Mouse (Mus musculus) MEL (cell line): ENCODE results near the gene Magel2. TPM values are rescaled to one million over a fixed set of nuclear protein-coding genes. Genes with fewer than 3 reads are reported as not detected.

Source experiments
- DNase-seq: peaks from one replicate; pipeline ENCODE4 v3.0.0; 2011; ENCODE audit warnings: low read depth, low spot score
- H3K27ac ChIP-seq: 2 replicates; pipeline ENCODE4 v1.5.1; 2012; ENCODE audit warnings: low read depth, mild to moderate bottlenecking, control low read depth, low read length, moderate library complexity; ENCODE audit not compliant: control insufficient read depth
- H3K27me3 ChIP-seq, 2 experiments: fragments of 150-350 bp in 1 of 2; sonication (generic) in 1 of 2; 2 replicates each; pipeline ENCODE4 v1.6.1; 2012; ENCODE audit warnings: low read length in 2 of 2, mild to moderate bottlenecking in 2 of 2, improper control_type of control experiment in 1 of 2, moderate library complexity in 1 of 2; ENCODE audit not compliant: insufficient read depth in 2 of 2, control insufficient read depth in 1 of 2
- H3K36me3 ChIP-seq, 2 experiments: 2 replicates each; pipeline ENCODE4 v1.6.1; 2012 to 2014; ENCODE audit warnings: low read length in 2 of 2, improper control_type of control experiment in 1 of 2, inconsistent platforms in 1 of 2, mild to moderate bottlenecking in 1 of 2; ENCODE audit not compliant: insufficient read depth in 2 of 2, control insufficient read depth in 1 of 2
- H3K4me1 ChIP-seq, 2 experiments: fragments of 150-350 bp in 1 of 2; sonication (generic) in 1 of 2; 2 replicates each; pipeline ENCODE4 v1.6.1; 2012; ENCODE audit warnings: low read length in 2 of 2, improper control_type of control experiment in 1 of 2, mild to moderate bottlenecking in 1 of 2; ENCODE audit not compliant: insufficient read depth in 2 of 2, control insufficient read depth in 1 of 2
- H3K4me3 ChIP-seq, 2 experiments: fragments of 150-350 bp in 1 of 2; sonication (generic) in 1 of 2; 2 replicates each; pipeline ENCODE4 v1.5.1; 2012; ENCODE audit warnings: low read depth in 2 of 2, low read length in 2 of 2, mild to moderate bottlenecking in 2 of 2, moderate library complexity in 2 of 2, control low read depth in 1 of 2, improper control_type of control experiment in 1 of 2; ENCODE audit not compliant: control insufficient read depth in 1 of 2, insufficient read depth in 1 of 2
- H3K79me2 ChIP-seq: 2 replicates; pipeline ENCODE4 v1.6.1; 2012; ENCODE audit warnings: mild to moderate bottlenecking, low read length, moderate library complexity; ENCODE audit not compliant: control insufficient read depth, poor library complexity, insufficient read depth
- H3K9ac ChIP-seq: 2 replicates; pipeline ENCODE4 v1.6.1; 2012; ENCODE audit warnings: low read depth, mild to moderate bottlenecking, control low read depth, low read length, moderate library complexity; ENCODE audit not compliant: control insufficient read depth, poor library complexity, severe bottlenecking
- H3K9me3 ChIP-seq: fragments of 150-350 bp; sonication (generic); replicated peaks from 2 replicates; pipeline ENCODE4 v1.6.1; 2012; ENCODE audit warnings: mild to moderate bottlenecking, low read length, improper control_type of control experiment, moderate library complexity; ENCODE audit not compliant: insufficient read depth
- BHLHE40 ChIP-seq: IDR thresholded peaks from 2 replicates; pipeline ENCODE4 v1.6.1; 2012; ENCODE audit warnings: low read depth, mild to moderate bottlenecking, inconsistent platforms, low read length, improper control_type of control experiment, borderline replicate concordance
- CHD1 ChIP-seq: IDR thresholded peaks from 2 replicates; pipeline ENCODE4 v1.6.1; 2012; ENCODE audit warnings: low read depth, mild to moderate bottlenecking, inconsistent platforms, low read length, improper control_type of control experiment
- CTCF ChIP-seq, 3 experiments: IDR thresholded peaks in 2 of 3; conservative IDR thresholded peaks in 1 of 3; 2 replicates each; pipeline ENCODE4 v1.5.1; 2011 to 2012; ENCODE audit warnings: low read length in 3 of 3, low read depth in 2 of 3, mild to moderate bottlenecking in 2 of 3, improper control_type of control experiment in 1 of 3, inconsistent platforms in 1 of 3, mixed read lengths in 1 of 3, moderate library complexity in 1 of 3; ENCODE audit not compliant: control insufficient read depth in 1 of 3, insufficient read depth in 1 of 3, poor library complexity in 1 of 3, severe bottlenecking in 1 of 3
- ETS1 ChIP-seq: IDR thresholded peaks from 2 replicates; pipeline ENCODE4 v1.6.1; 2012; ENCODE audit warnings: low read depth, mild to moderate bottlenecking, inconsistent platforms, low read length, improper control_type of control experiment, moderate library complexity
- GATA1 ChIP-seq: IDR thresholded peaks from 2 replicates; pipeline ENCODE4 v1.6.1; 2011; ENCODE audit warnings: low read depth, low read length, improper control_type of control experiment
- JUND ChIP-seq: IDR thresholded peaks from 2 replicates; pipeline ENCODE4 v1.6.1; 2011; ENCODE audit warnings: low read depth, mild to moderate bottlenecking, improper control_type of control experiment, low read length
- KAT2A ChIP-seq: conservative IDR thresholded peaks from 2 replicates; pipeline ENCODE4 v1.6.1; 2012; ENCODE audit warnings: low read depth, low read length, improper control_type of control experiment, inconsistent platforms
- MAFK ChIP-seq: IDR thresholded peaks from 2 replicates; pipeline ENCODE4 v1.6.1; 2011; ENCODE audit warnings: low read depth, mild to moderate bottlenecking, low read length, improper control_type of control experiment, borderline replicate concordance
- MAZ ChIP-seq: IDR thresholded peaks from 2 replicates; pipeline ENCODE4 v1.6.1; 2012; ENCODE audit warnings: low read depth, mild to moderate bottlenecking, inconsistent platforms, low read length, improper control_type of control experiment
- MXI1 ChIP-seq: IDR thresholded peaks from 2 replicates; pipeline ENCODE4 v1.6.1; 2011; ENCODE audit warnings: mild to moderate bottlenecking, low read depth, low read length, improper control_type of control experiment
- MYB ChIP-seq: IDR thresholded peaks from 2 replicates; pipeline ENCODE4 v1.6.1; 2011; ENCODE audit warnings: mild to moderate bottlenecking, low read depth, low read length, improper control_type of control experiment
- NELFE ChIP-seq: IDR thresholded peaks from 2 replicates; pipeline ENCODE4 v1.6.1; 2011; ENCODE audit warnings: low read depth, low read length, improper control_type of control experiment
- RAD21 ChIP-seq: IDR thresholded peaks from 2 replicates; pipeline ENCODE4 v1.6.1; 2011; ENCODE audit warnings: mild to moderate bottlenecking, low read depth, low read length, improper control_type of control experiment
- SMC3 ChIP-seq: IDR thresholded peaks from 2 replicates; pipeline ENCODE4 v1.6.1; 2011; ENCODE audit warnings: low read depth, low read length, improper control_type of control experiment
- TAL1 ChIP-seq: IDR thresholded peaks from 2 replicates; pipeline ENCODE4 v1.6.1; 2012; ENCODE audit warnings: mild to moderate bottlenecking, inconsistent platforms, low read length, moderate library complexity, mixed read lengths
- UBTF ChIP-seq: IDR thresholded peaks from 2 replicates; pipeline ENCODE4 v1.6.1; 2012; ENCODE audit warnings: low read depth, mild to moderate bottlenecking, inconsistent platforms, low read length, improper control_type of control experiment, moderate library complexity, borderline replicate concordance; ENCODE audit not compliant: insufficient read depth
- USF1 ChIP-seq: IDR thresholded peaks from 2 replicates; pipeline ENCODE4 v1.6.1; 2014; ENCODE audit warnings: low read depth, mild to moderate bottlenecking, inconsistent platforms, low read length, improper control_type of control experiment, moderate library complexity
- ZMIZ1 ChIP-seq: IDR thresholded peaks from 2 replicates; pipeline ENCODE4 v1.6.1; 2012; ENCODE audit warnings: low read depth, mild to moderate bottlenecking, inconsistent platforms, low read length, improper control_type of control experiment, moderate library complexity
- ZNF384 ChIP-seq: IDR thresholded peaks from 2 replicates; pipeline ENCODE4 v1.6.1; 2012; ENCODE audit warnings: low read depth, mild to moderate bottlenecking, inconsistent platforms, low read length, improper control_type of control experiment
- polyA plus RNA-seq, 2 experiments: library from polyadenylated mRNA; stranded (reverse) in 1 of 2; unstranded in 1 of 2; fragments of >175 nt in 1 of 2; fragments of >200 nt in 1 of 2; gene quantifications; 2 replicates each; pipeline versions ENCODE4 v1.2.1 to v1.2.4; 2012; ENCODE audit warnings: low replicate concordance in 2 of 2, low read depth in 1 of 2; ENCODE audit not compliant: insufficient read length in 2 of 2, insufficient read depth in 1 of 2, missing spikeins in 1 of 2
- total RNA-seq: library from RNA; depleted of rRNA; stranded (reverse); fragments of 300-350 nt; gene quantifications from 2 replicates; pipeline ENCODE4 v1.2.3, GENCODE M21; 2012

Gene Magel2
- total and polyA plus RNA-seq, 3 experiments = not detected

GRCm38 (mm10) chr7:62406573-62407050 lies 29.8 kb downstream of the Magel2 start:
- Histone ChIP-seq H3K36me3 (no peaks in the 10 kb centered on the region), H3K4me1 (no peaks in the 10 kb centered on the region), H3K4me3 (no peak overlapping the region), H3K9me3 (no peaks in the 10 kb centered on the region), H3K27me3 (no peaks in the 10 kb centered on the region), H3K79me2 (no peaks in the 10 kb centered on the region), H3K27ac (no peak overlapping the region), H3K9ac (no peak overlapping the region)
- no peak for DNase-seq
- TF ChIP-seq ZNF384 (no peak), UBTF (no peak), MAFK (no peak), NELFE (no peak), JUND (no peak), ZMIZ1 (no peak), RAD21 (no peak), MYB (no peak), ETS1 (no peak), BHLHE40 (no peak), CTCF (IDR thresholded peaks at IDR 0.05 in 2 of 3, conservative IDR thresholded peaks at IDR 0.05 in 1 of 3; ENCODE audit: control insufficient read depth in 1 of 3, insufficient read depth in 1 of 3, low read depth in 2 of 3, low read length in 3 of 3, poor library complexity in 1 of 3, severe bottlenecking in 1 of 3) (no peak), GATA1 (no peak), MAZ (no peak), SMC3 (no peak), USF1 (no peak), CHD1 (no peak)

GRCm38 (mm10) chr7:62407803-62408202 lies 31.0 kb downstream of the Magel2 start:
- Histone ChIP-seq H3K27me3 (no peaks in the 10 kb centered on the region), H3K27ac (no peak overlapping the region), H3K4me1 (no peaks in the 10 kb centered on the region), H3K79me2 (no peaks in the 10 kb centered on the region), H3K4me3 (no peak overlapping the region), H3K9me3 (no peaks in the 10 kb centered on the region), H3K36me3 (no peaks in the 10 kb centered on the region), H3K9ac (no peak overlapping the region)
- no peak for TF ChIP-seq MXI1
- no peak for TF ChIP-seq GATA1
- no peak for TF ChIP-seq TAL1
- TF ChIP-seq KAT2A = no peak
- TF ChIP-seq CHD1 = no peak
- DNase-seq = no peak
